Mouse (Mus musculus) cerebellum, adult 18-20 months (tissue): ENCODE results near the gene Srbd1.

Source experiments
- DNase-seq, 2 experiments: peaks; one replicate each; pipeline ENCODE4 v3.0.0; 2021

Gene Srbd1

DNA sequence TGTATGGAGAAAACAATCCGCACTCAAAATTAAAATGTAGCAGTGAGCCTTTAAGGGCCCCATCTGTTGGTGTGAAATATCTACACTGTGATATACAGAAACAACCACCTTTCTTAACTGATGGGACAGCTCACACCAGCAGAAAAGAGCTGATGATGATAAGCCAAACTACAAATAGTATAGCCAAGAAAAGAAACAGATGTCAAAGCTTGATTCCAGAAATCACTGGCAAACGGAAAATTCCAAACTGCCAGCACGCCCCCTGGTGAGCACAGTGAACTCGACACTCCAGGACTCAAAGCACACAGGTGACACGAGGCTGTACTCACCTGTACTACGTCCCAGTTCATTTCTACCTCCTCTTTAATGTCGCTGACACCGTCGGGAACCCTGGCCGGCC is 9.1 kb downstream of the Srbd1 start:
- DNase-seq, result no peak

GRCm38 (mm10) chr17:86134461-86134860 is 10.5 kb downstream of the Srbd1 start:
- DNase-seq, result no peak

DNA sequence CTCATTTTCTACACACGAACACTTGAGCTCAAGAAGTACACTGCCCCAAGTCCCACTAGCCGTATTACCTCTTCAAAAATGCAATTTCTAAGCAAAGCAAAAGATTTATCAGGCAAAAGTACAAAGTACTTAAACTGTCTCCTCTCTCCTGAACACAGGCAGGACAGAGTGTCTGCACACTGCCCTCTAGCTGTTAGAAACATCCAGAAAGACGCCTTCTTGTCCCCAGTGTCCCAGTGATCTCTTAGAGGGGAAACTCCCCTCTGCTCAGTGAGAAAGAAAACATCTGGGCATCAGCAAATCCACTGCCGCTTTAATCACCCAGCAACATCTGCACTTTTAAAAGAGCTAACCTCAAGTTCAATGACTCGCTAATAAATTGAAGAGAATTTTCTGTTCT is 12.4 kb downstream of the Srbd1 start:
- no peak for DNase-seq

GRCm38 (mm10) chr17:86128198-86128597 is 16.8 kb downstream of the Srbd1 start:
- no peak for DNase-seq

- DNase-seq, result no peak
Measured at GRCm38 (mm10) chr17:86125908-86126307, 19.1 kb downstream of the Srbd1 start.

DNA sequence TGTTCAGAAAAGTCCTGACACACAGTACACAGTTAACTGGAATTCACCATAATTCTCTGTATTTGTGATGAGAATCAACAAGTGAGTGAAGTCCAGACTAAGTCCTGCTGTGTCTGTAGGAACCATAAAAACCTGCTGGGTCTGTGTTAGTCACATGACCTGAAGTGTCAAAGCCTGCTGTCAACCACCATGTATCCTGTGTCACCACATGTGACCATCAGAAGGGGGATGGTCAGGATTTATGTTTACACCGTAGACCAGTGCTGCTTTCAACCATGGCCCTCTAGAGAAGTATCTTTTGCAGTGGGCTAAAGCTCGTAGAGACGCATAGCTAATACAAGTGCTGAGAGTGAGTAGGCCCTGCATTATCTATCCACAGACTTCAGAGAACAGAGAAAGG is 21.8 kb downstream of the Srbd1 start:
- DNase-seq, result no peak

DNA sequence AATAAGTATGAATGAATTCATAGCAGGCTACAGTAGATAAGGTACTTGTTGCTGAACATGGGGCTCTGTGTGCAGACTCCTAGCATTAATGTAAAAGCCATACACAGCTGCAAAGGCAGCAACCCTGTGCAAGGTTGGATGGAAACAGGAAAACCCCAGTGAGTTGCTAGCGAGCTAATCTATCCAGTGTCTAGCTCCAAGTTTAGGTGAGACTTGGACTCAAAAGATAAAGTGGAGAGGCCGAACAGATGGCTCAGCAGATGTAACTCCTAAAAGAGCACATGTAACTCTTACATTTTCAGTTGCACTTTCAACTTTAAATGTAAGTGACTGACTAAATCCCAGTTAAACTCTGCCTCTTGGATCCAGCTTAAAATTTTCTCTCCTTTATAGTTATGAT is 48.1 kb downstream of the Srbd1 start:
- no peak for DNase-seq

GRCm38 (mm10) chr17:86093124-86093523 is 51.9 kb downstream of the Srbd1 start:
- DNase-seq, result no peak

GRCm38 (mm10) chr17:86091631-86092030 is 53.3 kb downstream of the Srbd1 start:
- no peak for DNase-seq

DNA sequence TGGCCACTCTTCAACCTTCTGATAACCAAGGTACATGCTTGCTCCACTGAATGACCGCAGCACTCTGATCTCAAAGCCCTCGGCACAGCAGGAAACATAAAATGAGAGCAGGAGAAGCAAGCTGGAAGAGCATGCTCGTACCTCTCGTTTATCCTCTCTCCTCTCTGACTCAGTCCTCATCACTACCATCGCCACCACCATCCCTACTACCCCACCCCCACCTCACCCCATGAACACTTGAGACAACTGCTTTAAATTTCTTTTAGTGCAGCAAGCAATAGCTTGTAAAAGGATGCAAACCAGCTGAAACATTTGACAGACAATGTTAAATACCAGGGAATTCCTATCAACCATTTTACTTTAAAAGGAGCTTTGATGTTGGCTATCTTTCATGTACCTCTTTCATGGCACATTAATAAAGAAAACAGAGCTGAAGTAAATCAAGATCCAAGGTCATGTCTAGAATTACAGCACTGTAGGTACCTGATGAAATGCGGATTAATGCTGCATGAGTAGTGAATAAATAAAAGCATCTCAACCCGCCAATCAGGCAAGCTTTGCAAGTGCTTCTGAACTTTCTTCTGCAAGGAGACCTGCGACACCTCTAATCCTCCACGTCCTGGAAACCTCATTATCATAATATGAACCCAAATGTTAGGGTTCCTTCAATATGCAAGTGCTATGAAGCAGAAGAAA is 54.9 kb downstream of the Srbd1 start:
- DNase-seq, result no peak

GRCm38 (mm10) chr17:86087922-86088321 is 57.1 kb downstream of the Srbd1 start:
- DNase-seq, result no peak

DNA sequence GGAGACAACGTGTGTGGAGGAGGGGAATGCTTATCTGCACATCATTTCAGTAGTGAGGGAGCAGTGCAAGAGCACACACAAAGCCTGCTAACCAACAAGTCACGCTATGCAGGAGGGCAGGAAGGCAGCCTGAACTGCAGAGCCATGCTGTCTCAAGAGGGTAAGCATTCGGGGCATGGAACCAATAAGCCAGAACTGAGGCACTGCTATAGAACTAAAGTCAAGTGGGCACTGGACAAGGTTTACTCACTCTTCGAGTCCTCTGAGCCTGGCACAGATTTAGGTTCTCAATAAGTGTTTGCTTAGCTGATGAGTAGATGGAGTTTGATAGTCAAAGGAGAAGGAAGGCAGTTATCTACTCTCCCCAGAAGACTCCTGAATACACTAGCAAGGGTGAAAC is 58.8 kb downstream of the Srbd1 start:
- no peak for DNase-seq

DNA sequence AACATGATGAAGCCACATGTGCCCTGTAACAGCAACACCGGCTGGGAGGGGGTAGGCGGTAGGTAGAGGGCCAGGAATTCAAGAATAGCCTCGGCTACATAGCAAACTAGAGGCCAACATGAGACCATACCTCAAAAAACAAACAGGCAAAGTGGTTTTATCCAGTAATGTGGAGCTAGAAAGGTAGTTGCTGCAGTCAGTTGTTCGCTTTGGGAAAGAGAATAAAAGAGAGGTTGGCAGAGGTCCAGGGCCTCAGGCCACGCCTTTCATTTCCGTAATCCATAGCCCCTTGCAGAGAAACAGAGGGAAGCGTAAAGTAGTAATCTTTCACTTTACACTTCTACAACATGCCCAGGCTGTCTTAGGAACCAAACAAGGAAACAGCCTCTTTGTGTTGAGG is 61.8 kb downstream of the Srbd1 start:
- DNase-seq, result no peak

DNA sequence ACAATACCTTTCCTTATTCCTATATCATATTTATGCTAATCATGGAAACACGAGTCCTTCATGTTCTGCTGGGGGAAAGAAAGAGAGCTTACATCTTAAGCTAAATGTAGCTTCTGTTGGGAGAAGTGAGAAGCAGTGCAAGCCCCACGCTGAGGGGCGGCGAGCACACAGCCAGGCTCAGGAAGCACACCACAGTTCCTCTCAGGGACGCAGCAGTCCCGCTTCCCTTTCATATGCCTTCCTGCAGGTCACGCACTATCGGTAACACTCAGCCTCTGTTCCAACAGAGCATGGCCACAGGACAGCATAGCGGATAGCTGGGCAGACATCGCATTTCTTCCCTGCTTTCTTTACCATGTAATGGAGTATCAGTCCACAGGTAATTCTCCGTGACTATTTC is 66.9 kb downstream of the Srbd1 start:
- no peak for DNase-seq

- no peak for DNase-seq
Measured at GRCm38 (mm10) chr17:86067444-86067843, 77.5 kb downstream of the Srbd1 start.

DNA sequence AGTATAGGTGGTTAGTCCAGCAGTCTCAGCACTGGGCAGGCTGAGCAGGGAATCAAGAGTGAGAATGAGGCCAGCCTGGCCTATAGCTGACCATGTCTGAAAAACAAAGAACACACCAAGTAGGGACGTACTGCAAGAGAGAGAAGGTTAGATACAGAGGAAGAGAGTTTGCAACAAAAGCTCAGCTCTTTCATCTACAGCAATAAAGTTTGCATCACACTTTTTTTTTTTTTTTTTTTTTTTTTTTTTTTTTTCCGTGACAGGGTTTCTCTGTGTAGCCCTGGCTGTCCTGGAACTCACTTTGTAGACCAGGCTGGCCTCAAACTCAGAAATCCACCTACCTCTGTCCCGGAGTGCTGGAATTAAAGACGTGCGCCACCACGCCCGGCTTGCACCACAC is 79.1 kb downstream of the Srbd1 start:
- no peak for DNase-seq

- DNase-seq, result peak; percentile 54 to 67
Measured at GRCm38 (mm10) chr17:86063461-86063860, 81.5 kb downstream of the Srbd1 start.

DNA sequence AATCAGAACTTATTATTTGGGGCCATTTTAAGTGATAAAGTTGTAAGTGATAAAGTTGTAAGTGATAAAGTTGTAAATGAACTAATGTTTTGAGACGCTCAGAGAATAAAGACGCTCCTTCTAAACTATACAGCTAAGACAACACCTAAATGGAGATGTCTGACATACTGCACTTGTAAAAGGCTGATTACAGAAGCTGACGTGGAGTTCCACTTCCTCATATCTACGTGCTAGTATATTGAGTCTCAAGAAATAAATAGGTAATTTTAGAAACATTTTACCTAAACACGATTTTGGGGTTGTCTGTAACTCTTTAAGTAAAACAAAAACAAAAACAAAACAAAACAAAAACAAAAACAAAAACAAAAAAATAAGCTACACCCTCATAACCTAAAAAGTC is 84.1 kb downstream of the Srbd1 start:
- no peak for DNase-seq

DNA sequence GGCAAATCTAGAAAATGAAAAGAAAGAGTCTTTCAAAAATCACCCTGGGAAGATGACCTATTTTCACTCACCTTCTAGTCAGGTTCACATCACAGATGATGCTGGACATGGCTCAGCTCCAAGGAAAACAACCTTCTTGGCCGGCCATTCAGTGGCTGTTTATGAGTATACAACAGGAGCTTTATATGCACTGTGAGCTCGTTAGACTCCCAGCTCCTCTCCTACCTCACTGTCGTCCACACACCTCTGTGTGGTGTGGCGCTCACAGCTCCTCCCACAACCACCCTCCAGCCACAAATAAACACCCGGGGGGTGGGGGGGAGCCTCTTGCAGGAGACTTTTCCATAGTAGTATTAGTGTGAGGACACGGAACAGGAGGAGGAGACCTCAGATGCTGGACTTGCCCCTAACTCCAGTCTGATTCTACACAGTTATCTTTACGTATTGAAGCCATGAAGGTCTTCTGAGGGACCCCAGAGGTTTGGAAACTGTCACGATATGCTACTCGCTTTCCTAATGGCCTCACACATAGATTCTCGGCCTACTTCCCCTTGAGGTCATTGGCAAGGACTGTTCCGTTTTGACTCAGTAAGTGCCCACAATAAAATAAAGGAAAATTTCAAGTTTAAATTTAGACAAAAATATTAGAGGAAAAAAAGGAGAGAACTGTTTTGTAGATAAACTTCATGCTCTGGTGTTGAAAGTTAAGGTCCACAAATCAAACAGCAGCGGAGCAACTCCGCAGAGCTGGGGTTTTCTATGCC is 104.6 kb downstream of the Srbd1 start:
- DNase-seq, result peak; percentile 8 to 23

- DNase-seq, result no peak
Measured at GRCm38 (mm10) chr17:86039741-86040140, 105.2 kb downstream of the Srbd1 start.

- DNase-seq, result no peak
Measured at GRCm38 (mm10) chr17:86038211-86038648, 106.7 kb downstream of the Srbd1 start.

- no peak for DNase-seq
Measured at GRCm38 (mm10) chr17:86035576-86035975, 109.4 kb downstream of the Srbd1 start.

DNA sequence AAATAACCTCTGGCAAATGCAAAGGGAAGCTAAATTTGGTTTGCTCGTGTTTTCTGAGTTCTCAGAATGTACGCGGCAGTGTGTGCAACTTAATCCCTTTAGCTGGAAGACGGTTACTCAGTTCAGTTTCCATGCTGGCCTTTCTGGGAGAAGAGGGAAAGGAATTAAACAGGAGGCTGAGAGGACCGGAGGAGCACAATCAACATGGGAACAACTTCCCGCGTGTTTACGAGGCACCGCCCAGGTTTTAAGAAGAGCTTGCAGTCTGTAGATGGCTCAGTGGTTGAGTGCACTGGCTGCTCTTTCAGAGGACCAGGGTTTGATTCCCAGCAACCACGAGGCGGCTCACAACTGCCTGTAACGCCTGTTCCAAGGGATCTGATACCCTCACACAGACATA is 109.8 kb downstream of the Srbd1 start:
- no peak for DNase-seq

GRCm38 (mm10) chr17:86034641-86035040 is 110.3 kb downstream of the Srbd1 start:
- no peak for DNase-seq
